Mouse (Mus musculus): ENCODE measurements around the gene Sgpp1. TPM values are rescaled to one million over a fixed set of nuclear protein-coding genes. Genes with fewer than 3 reads are reported as not detected.
"Not testable (repeated sequence)": the region's sequence is repeated elsewhere in the genome, so short reads cannot be mapped to it uniquely, and the experiment has no call there.

Gene Sgpp1
- polyA plus RNA-seq, 1 experiment = 25.7 TPM

GRCm38 (mm10) chr12:75702084-75702738, 33.3 kb downstream of the Sgpp1 start:
- 69% methylated on average over 14 of the region's 14 CpGs for WGBS
- no peak for DNase-seq (ENCODE audit: low read depth, low spot score)

- DNase-seq (ENCODE audit: low read depth, low spot score) = no peak
- 36% methylated on average over 21 of the region's 21 CpGs for WGBS
Observed at GRCm38 (mm10) chr12:75701173-75702083, 34.1 kb downstream of the Sgpp1 start.

- 97% methylated on average over 3 of the region's 3 CpGs for WGBS
Observed at GRCm38 (mm10) chr12:75698692-75699091, 36.8 kb downstream of the Sgpp1 start.

GRCm38 (mm10) chr12:75695845-75696244, 39.7 kb downstream of the Sgpp1 start:
- WGBS = 100% methylated on average over 1 of the region's 1 CpGs
- not testable (repeated sequence) for DNase-seq (ENCODE audit: low read depth, low spot score)

More at GRCm38 (mm10) chr12:75698692-75699091, 36.8 kb downstream of the Sgpp1 start:
- DNase-seq (ENCODE audit: low read depth, low spot score) = no peak

- DNase-seq (ENCODE audit: low read depth, low spot score) = no peak
- 88% methylated on average over 2 of the region's 2 CpGs for WGBS
Observed at GRCm38 (mm10) chr12:75689003-75689402, 46.5 kb downstream of the Sgpp1 start.

- 33% methylated on average over 4 of the region's 4 CpGs for WGBS
- no peak for DNase-seq (ENCODE audit: low read depth, low spot score)
Observed at GRCm38 (mm10) chr12:75687314-75687713, 48.2 kb downstream of the Sgpp1 start.

GRCm38 (mm10) chr12:75684026-75684425, 51.5 kb downstream of the Sgpp1 start:
- not testable (repeated sequence) for DNase-seq (ENCODE audit: low read depth, low spot score)
- whole genome bisulfite sequencing = 73% methylated on average over 4 of the region's 4 CpGs

- DNase-seq (ENCODE audit: low read depth, low spot score) = no peak
- WGBS = 65% methylated on average over 4 of the region's 4 CpGs
Observed at GRCm38 (mm10) chr12:75683598-75683997, 51.9 kb downstream of the Sgpp1 start.

GRCm38 (mm10) chr12:75682842-75683241, 52.7 kb downstream of the Sgpp1 start:
- 48% methylated on average over 2 of the region's 2 CpGs for WGBS
- DNase-seq (ENCODE audit: low read depth, low spot score) = no peak

GRCm38 (mm10) chr12:75681101-75681500, 54.4 kb downstream of the Sgpp1 start:
- 61% methylated on average over 4 of the region's 4 CpGs for WGBS
- no peak for DNase-seq (ENCODE audit: low read depth, low spot score)

GRCm38 (mm10) chr12:75678393-75678792, 57.1 kb downstream of the Sgpp1 start:
- 70% methylated on average over 4 of the region's 4 CpGs for WGBS
- DNase-seq (ENCODE audit: low read depth, low spot score) = no peak

GRCm38 (mm10) chr12:75672630-75673029, 62.9 kb downstream of the Sgpp1 start:
- no peak for DNase-seq (ENCODE audit: low read depth, low spot score)
- 92% methylated on average over 4 of the region's 4 CpGs for WGBS

- 40% methylated on average over 3 of the region's 3 CpGs for WGBS
- DNase-seq (ENCODE audit: low read depth, low spot score) = peak; percentile 66
Observed at GRCm38 (mm10) chr12:75671759-75672315, 63.7 kb downstream of the Sgpp1 start.

GRCm38 (mm10) chr12:75670611-75671010, 64.9 kb downstream of the Sgpp1 start:
- DNase-seq (ENCODE audit: low read depth, low spot score) = no peak
- WGBS = 81% methylated on average over 6 of the region's 6 CpGs

GRCm38 (mm10) chr12:75669258-75670106, 66.0 kb downstream of the Sgpp1 start, which contains the start of gene Wdr89:
Gene Wdr89, minus strand, starts transcription at chr12:75669537.
- WGBS = under 1% methylated on average over 55 of the region's 55 CpGs
- peak; percentile 98 for DNase-seq (ENCODE audit: low read depth, low spot score)

GRCm38 (mm10) chr12:75668916-75669257, 66.6 kb downstream of the Sgpp1 start:
- DNase-seq (ENCODE audit: low read depth, low spot score) = no peak
- 2% methylated on average over 9 of the region's 9 CpGs for WGBS

GRCm38 (mm10) chr12:75668221-75668620, 67.3 kb downstream of the Sgpp1 start:
- no peak for DNase-seq (ENCODE audit: low read depth, low spot score)
- 71% methylated on average over 2 of the region's 2 CpGs for WGBS

GRCm38 (mm10) chr12:75666939-75667338, 68.6 kb downstream of the Sgpp1 start:
- no peak for DNase-seq (ENCODE audit: low read depth, low spot score)

GRCm38 (mm10) chr12:75664516-75664810, 71.1 kb downstream of the Sgpp1 start:
- 61% methylated on average over 6 of the region's 6 CpGs for WGBS
- no peak for DNase-seq (ENCODE audit: low read depth, low spot score)

Data from large intestine, adult 2 months (tissue).